Mouse (Mus musculus) thymus, adult 2 months (tissue): ENCODE data around the gene AI837181.

Source experiments
- CTCF ChIP-seq: fragments of 200-500 bp; IDR thresholded peaks from 2 replicates; pipeline ENCODE4 v1.5.1; 2012; ENCODE audit warnings: mild to moderate bottlenecking, control low read depth, low read length, moderate library complexity, borderline replicate concordance; ENCODE audit not compliant: control insufficient read depth, poor library complexity, insufficient read depth; ENCODE audit errors: extremely low read depth
- POLR2A ChIP-seq: fragments of 200-500 bp; IDR thresholded peaks from 2 replicates; pipeline ENCODE4 v1.6.1; 2012; ENCODE audit warnings: mild to moderate bottlenecking, low read length, control low read depth, moderate library complexity; ENCODE audit not compliant: control insufficient read depth, poor library complexity, insufficient read depth; ENCODE audit errors: extremely low read depth

DNA sequence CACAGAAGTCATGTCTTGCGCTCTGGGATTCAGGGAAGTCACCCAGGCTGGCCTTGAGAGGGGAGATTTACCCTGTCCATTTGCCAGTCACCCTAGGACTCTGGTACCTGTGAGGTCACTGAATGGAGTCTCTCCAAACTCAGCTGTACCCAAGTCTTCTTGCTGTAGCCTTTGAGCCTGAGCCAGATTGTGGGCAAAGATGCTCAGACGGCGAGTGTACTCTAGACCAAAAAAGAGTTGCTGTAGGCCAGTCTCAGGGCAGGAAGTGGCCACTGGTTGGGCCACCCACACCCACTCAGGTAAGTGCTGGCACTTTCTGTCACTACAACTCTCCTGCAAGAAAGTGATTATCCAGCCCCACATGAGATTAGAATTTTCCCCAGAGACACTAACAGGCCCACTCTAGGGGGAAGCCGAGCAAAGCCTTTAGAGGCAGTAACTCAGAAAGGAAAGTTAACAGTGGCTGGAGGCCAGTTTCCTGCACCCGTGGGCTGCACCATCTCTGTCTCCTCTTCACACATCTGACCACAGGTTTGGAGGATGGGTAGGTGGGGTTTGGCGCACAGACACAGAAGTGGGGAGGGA is 42.1 kb downstream of the AI837181 start:
- TF ChIP-seq CTCF (no peak), POLR2A (no peak)
